Mouse (Mus musculus) layer of hippocampus, postnatal 25 days (tissue): ENCODE results near the gene Fam221b. TPM values are rescaled to one million over a fixed set of nuclear protein-coding genes. Genes with fewer than 3 reads are reported as not detected.

Experiments used
- DNase-seq, 2 experiments: peaks; one replicate each; pipeline ENCODE4 v3.0.0; 2022; ENCODE audit warnings: mixed read lengths in 2 of 2, low spot score in 1 of 2; ENCODE audit errors: extremely low spot score in 1 of 2
- total RNA-seq, 2 experiments: library from RNA; stranded (reverse); gene quantifications; 2 replicates each; pipeline ENCODE4 v1.2.3; 2021

The Fam221b gene
- 1 to 10 TPM; 1.2 to 1.3 TPM for total RNA-seq

- peak; percentile 80 to 81 for DNase-seq
These were observed at the start of gene Fam221b, which contains the start of gene Tmem8b for GRCm38 (mm10) chr4:43668782-43669427. Fam221b (minus strand) TSS chr4:43669145. Tmem8b (plus strand) TSS chr4:43668971.

GRCm38 (mm10) chr4:43713652-43714219 lies 44.8 kb upstream of the Fam221b start:
- DNase-seq, result no peak

- DNase-seq, result peak; percentile 77 to 97
These were observed 42.9 kb upstream of the Fam221b start for GRCm38 (mm10) chr4:43711821-43712220.

GRCm38 (mm10) chr4:43709869-43710268 lies 40.9 kb upstream of the Fam221b start, which contains the start of gene Olfr71:
Olfr71 (minus strand) TSS chr4:43710255.
- no peak for DNase-seq

- no peak for DNase-seq
These were observed 37.0 kb upstream of the Fam221b start for GRCm38 (mm10) chr4:43705991-43706390.

- DNase-seq, result no peak
These were observed 34.9 kb upstream of the Fam221b start for GRCm38 (mm10) chr4:43703851-43704250.

GRCm38 (mm10) chr4:43703439-43703838 lies 34.5 kb upstream of the Fam221b start:
- DNase-seq, result no peak

GRCm38 (mm10) chr4:43700707-43701106 lies 31.8 kb upstream of the Fam221b start, which contains the start of gene Olfr70:
Olfr70 (minus strand) TSS chr4:43700807.
- no peak for DNase-seq

GRCm38 (mm10) chr4:43696561-43696960 lies 27.6 kb upstream of the Fam221b start:
- no peak for DNase-seq

GRCm38 (mm10) chr4:43695249-43695671 lies 26.3 kb upstream of the Fam221b start:
- DNase-seq, result no peak

GRCm38 (mm10) chr4:43694439-43695248 lies 25.7 kb upstream of the Fam221b start:
- no peak for DNase-seq

- DNase-seq, result no peak
These were observed 24.9 kb upstream of the Fam221b start for GRCm38 (mm10) chr4:43693806-43694241.

GRCm38 (mm10) chr4:43691026-43691425 lies 22.1 kb upstream of the Fam221b start:
- DNase-seq, result no peak

GRCm38 (mm10) chr4:43690021-43690420 lies 21.1 kb upstream of the Fam221b start:
- DNase-seq, result no peak

- DNase-seq, result no peak
These were observed 10.6 kb upstream of the Fam221b start for GRCm38 (mm10) chr4:43679416-43680043.

- no peak for DNase-seq
These were observed 9.6 kb upstream of the Fam221b start for GRCm38 (mm10) chr4:43678541-43678940.

GRCm38 (mm10) chr4:43675608-43676007 lies 6.7 kb upstream of the Fam221b start:
- DNase-seq, result no peak

- DNase-seq, result no peak
These were observed 6.0 kb upstream of the Fam221b start for GRCm38 (mm10) chr4:43674974-43675373.

GRCm38 (mm10) chr4:43673703-43674102 lies 4.8 kb upstream of the Fam221b start:
- no peak for DNase-seq

- peak; percentile 78 to 99 for DNase-seq
These were observed 3.1 kb upstream of the Fam221b start for GRCm38 (mm10) chr4:43672070-43672469.

GRCm38 (mm10) chr4:43669428-43669794 lies 466 bp upstream of the Fam221b start:
- peak in 1 of 2 experiments; percentile 35 for DNase-seq
